Mouse (Mus musculus): ENCODE measurements around the gene Them7.

DNA sequence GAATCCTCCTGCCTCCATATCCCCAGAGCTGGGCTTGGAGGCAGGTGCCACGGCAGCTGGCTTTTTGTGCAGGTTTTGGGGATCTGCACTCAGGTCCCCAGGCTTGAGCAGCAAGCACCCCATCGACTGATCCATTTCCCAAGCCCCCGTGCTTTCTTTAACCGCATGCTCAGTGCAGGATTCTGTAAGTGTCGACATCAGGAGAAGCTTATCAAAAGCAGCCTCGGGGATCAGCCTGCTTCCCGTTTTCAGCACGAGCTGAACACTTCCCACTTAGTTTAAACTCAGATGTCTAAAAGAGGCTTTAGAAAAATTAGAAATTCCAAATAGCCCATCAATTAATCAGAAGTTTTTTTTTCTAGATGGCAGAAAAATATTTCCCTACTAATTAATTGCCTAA lies 4.5 kb upstream of the Them7 start:
- no peak for TF ChIP-seq CTCF (IDR thresholded peaks at IDR 0.05; ENCODE audit: low read depth)
- no peak for TF ChIP-seq EP300 (optimal IDR thresholded peaks at IDR 0.05)

All from stomach, postnatal 0 days (tissue).